Mouse (Mus musculus): ENCODE results near the gene Zfp599. TPM values are rescaled to one million over a fixed set of nuclear protein-coding genes. Genes with fewer than 3 reads are reported as not detected.
"Not testable (repeated sequence)": the region's sequence is repeated elsewhere in the genome, so short reads cannot be mapped to it uniquely, and the experiment has no call there.

Zfp599 gene
- 6.0 and 7.1 TPM in 2 replicates for total RNA-seq (2015)
- 8.0 and 9.0 TPM in 2 replicates for total RNA-seq (2017)

DNA sequence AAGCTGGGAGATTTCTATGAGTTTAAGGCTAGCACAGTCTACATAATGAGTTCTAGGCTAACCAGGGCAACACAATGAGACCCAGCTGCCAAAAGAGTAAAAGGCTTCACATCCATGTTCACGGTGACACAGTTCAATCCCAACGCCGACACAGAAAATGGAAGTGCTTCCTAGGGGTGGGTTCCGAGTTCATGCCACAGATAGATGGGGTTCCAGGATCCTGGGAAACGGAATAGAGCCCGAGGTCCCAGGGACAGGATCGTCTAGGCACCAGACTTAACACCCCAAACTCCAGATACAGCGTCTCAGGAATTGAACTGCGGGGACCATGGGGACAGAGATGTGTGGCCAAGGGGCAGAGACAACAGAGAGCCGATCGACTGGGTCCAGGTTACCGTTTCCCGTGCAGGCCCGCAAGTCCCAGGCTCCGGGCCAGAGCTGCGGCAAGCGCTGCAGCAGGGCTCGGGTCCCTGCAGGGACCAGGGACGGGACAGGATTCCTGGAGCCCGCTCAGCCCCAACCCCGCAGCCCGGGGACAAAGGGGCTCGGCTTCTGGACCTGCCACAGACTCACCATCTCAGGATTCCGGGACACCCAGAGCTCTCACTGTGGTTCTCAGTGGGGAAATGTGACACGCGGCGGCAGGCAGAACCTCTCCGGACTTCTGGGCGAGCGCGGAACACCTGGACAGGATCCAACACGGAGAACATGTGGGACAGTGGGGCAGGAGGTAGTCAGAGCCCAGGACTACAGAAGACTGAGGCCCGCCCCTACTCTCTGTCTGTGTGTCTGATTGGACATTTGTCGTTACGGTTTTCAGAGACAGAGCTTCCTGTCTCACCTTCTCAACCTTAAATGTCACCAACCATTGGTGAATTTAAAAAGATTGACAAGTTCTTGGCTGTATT lies at the start of gene Zfp599:
TSS of gene Zfp599 (minus strand) at position 712 of the 908 bp plus-strand sequence.
- peak; percentile 98 for ATAC-seq (replicated peaks; ENCODE audit: poor library complexity)

GRCm38 (mm10) chr9:22307920-22308262 lies 48.2 kb upstream of the Zfp599 start:
- not testable (repeated sequence) for ATAC-seq (replicated peaks; ENCODE audit: poor library complexity)

DNA sequence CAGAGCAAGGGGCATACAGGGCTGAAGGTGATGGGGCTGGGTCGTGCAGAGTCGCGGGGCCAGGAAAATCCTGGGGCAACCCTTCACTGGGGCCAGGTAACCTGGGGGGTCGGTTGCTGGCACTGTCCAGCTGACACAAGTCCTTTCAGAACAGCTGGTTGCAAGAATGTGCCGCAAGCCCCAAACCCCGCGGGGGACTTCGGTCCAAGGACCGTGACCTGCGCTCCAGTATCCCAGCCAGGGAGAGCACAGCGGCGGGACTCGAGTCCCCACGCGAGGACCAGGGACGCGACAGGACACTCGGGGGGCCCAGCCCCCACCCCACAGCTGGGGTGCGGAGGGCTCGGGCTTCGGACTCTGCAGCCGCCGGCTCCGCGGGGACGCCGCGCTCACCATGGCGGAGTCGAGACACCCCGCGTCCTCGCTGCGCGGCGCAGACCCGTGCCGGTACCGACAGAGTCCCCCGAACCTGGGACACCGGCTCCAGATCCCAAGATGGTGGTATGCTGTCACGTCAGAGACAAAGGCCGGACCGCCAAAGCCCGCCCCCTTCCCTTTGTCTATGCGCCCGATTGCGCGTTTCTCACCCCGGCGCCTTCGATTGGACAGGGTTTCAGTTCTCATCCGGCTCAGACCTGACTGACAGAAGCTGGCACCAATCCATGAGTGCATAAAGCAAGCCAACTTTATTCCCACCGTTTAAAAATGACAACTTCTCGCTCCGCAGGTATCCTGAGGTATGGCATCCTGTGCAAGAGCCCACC lies 47.6 kb upstream of the Zfp599 start, which contains the start of gene Zfp810:
TSS of gene Zfp810 (minus strand) at position 493 of the 764 bp plus-strand sequence.
- ATAC-seq (replicated peaks; ENCODE audit: poor library complexity), result peak; percentile 99

DNA sequence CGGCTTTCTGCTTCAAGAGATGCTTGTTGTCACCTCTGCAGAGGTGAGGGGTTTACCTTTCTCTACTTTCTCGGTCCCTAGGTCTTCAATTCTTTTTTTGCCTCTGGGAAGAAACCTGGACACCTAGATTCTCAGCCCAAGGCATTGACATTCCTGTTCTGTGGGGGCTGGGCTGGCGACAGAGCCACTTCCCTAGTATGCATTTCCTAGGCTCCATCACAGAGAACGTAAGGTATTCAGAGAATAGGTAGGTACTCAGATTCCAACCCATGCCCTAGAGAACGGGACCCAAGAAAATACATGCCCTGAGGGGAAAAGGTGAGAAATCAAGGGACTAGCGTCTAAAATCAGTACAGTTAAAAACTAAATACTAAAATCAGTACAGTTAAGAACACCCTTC lies 47.0 kb upstream of the Zfp599 start:
- no peak for ATAC-seq (replicated peaks; ENCODE audit: poor library complexity)

DNA sequence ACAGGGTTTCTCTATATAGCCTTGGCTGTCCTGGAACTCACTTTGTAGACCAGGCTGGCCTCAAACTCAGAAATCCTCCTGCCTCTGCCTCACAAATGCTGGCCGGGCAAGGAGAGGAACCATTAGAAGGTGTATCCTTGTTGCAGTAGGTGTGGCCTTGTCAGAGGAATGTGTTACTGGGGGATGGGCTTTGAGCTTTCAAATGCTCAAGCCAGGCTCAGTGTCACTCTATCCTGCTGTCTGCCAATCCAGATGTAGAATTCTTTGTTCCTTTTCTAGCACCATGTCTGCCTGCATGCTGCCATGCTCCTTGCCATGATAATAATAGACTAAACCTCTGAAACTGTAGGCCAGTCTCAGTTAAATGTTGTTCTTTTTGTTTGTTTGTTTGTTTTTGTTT lies 42.5 kb upstream of the Zfp599 start:
- no peak for ATAC-seq (replicated peaks; ENCODE audit: poor library complexity)

DNA sequence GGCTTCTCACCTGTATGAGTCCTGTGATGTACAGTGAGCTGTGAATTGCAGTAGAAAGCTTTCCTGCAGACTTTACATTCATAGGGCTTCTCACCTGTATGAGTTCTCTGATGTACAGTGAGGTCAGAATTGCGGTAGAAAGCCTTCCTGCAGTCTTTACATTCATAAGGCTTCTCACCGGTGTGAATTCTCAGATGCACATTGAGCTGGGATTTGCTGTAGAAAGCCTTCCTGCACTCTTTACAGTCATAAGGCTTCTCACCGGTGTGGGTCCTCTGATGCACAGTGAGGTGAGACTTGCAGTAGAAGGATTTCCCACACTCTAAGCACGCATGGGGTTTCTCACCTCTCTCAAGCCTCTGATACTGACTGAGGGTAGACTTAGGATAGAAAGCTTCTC lies 19.0 kb upstream of the Zfp599 start:
- no peak for ATAC-seq (replicated peaks; ENCODE audit: poor library complexity)

GRCm38 (mm10) chr9:22268886-22269285 lies 9.2 kb upstream of the Zfp599 start:
- ATAC-seq (replicated peaks; ENCODE audit: poor library complexity), result no peak

DNA sequence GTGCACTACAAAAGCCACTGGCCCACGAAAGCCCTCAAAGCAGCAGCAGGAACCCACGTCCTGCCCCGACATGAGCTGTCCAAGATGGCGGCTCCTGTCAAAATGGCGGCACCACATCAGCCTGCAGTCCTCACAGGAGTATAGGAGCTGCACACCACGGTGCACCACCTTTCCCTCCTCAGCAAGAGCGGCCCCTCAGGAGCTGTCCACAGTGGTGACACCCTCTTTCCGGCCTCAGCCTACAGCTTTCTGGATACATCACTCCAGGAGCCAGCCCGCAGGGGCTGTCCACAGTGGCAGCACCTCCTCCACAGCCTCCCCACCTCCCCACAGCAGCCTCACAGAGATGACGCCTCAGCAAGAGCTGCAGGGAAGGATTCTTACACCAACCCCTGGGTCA lies 2.9 kb upstream of the Zfp599 start:
- ATAC-seq (replicated peaks; ENCODE audit: poor library complexity), result no peak

- no peak for ATAC-seq (replicated peaks; ENCODE audit: poor library complexity)
These were observed 1.9 kb upstream of the Zfp599 start for GRCm38 (mm10) chr9:22261594-22261993.

- no peak for ATAC-seq (replicated peaks; ENCODE audit: poor library complexity)
These were observed 362 bp upstream of the Zfp599 start for GRCm38 (mm10) chr9:22260092-22260422.

GRCm38 (mm10) chr9:22258784-22259183 lies 911 bp downstream of the Zfp599 start:
- no peak for ATAC-seq (replicated peaks; ENCODE audit: poor library complexity)

DNA sequence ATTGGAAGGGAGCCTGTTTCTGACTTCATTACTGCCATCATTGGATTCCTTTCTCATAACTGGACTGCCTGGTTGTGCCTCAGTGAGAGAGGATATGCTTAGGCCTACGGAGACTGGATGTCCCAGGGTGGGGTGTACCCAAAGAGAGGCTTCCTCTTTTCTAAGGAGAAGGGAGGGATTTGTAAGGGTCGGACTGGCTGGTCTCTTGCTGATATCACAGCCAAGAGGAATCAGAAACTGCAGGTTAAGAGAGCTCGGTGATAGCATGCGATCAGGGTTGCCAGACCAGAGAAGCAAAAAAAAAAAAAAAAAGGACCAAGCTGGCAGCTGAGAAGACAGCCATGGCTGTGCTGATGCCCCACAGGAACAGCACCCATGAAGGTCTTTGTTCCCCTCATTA lies 3.1 kb downstream of the Zfp599 start:
- ATAC-seq (replicated peaks; ENCODE audit: poor library complexity), result 0 out of 2 replicates have a peak, but pooled peaks have one; percentile 25

GRCm38 (mm10) chr9:22244242-22244641 lies 15.5 kb downstream of the Zfp599 start:
- ATAC-seq (replicated peaks; ENCODE audit: poor library complexity), result no peak

DNA sequence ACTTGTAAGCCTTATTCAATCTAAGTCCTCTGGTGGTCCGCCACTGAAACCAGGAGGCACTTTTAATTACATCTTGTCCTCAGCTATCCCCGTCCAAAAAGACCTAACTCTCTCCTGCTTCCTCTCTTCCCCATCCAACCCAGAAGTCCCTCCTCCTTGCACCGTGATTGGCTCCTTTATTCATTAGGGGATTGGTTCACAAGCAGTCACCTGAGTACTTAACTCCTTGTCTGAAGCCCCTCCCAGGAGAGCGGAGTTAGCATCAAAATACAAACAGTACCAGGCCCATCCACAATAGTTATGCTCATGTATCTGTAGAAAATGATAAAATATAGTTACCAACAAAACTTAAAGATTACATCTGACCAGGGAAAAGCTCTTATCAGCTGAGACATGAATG lies 19.7 kb downstream of the Zfp599 start:
- ATAC-seq (replicated peaks; ENCODE audit: poor library complexity), result no peak

DNA sequence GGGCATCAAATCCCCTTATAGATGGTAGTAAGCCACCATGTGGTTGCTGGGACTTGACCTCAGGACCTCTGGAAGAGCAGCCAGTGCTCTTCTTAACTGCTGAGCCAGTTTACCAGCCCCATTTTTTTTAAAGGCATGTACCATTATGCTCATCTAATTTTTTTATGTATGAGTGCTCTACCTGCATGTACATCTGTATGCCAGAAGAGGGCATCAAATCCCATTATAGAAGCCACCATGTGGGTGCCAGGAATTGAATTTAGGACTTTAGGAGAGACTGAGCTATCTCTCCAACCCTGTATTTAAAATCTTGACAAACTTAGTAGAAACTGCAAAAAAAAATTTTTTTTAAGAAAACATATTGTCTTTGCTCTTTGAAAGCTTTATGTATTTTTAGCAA lies 29.1 kb downstream of the Zfp599 start:
- peak; percentile 52; the same call in 1 of the 2 replicates for ATAC-seq (replicated peaks; ENCODE audit: poor library complexity)

- no peak for ATAC-seq (replicated peaks; ENCODE audit: poor library complexity)
These were observed 29.6 kb downstream of the Zfp599 start for GRCm38 (mm10) chr9:22230061-22230460.

DNA sequence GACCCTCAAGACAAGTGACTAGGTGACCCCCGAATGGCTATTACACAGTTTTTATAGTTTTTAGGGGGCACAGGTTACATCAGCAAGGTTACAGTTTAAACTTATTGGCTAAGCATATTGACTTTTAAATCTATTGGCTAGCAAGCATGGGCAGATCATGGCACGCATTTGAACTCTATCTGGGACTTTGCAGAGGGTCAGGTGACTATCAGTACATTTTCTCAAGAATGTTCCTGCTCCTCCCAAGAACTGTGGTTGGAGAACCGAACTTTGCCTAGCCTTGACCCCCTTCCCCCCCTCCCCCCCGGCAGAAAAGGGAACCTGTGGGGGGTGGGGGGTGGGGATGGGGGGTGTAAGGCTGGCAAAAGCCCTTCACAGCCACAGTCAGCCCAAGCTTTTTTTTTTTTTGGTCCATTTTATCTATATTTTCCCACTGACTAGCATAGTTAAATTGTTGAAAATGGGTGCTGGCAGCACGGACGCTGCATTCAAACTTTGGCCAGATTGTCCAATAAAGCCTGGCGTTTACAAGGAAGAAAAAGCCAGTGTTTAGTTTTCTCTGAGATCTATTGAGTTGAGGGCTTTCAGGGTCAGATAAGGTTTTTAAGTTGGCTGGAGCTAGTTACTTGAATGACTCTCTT lies 30.2 kb downstream of the Zfp599 start:
- no peak for ATAC-seq (replicated peaks; ENCODE audit: poor library complexity)

DNA sequence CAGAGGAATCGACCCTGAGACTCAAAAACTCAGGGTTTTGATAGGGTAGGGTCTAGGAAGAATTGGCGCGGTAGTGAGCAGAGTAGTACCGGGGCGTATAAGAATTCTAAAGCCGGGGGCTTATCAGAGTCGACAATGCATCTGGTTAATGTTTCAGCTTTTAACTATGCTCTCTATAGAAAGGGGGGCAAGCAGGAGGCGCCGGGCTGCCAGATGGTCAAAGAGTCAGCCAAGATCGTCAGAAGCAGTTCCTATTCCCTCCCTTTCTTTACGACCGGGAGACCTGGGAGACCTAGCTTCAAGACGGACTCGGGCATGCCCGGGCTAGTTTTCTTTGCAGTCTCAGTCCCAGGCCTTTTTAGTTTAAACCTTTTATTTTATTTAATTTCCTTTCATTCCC lies 32.8 kb downstream of the Zfp599 start:
- no peak for ATAC-seq (replicated peaks; ENCODE audit: poor library complexity)

- ATAC-seq (replicated peaks; ENCODE audit: poor library complexity), result not testable (repeated sequence)
These were observed 33.4 kb downstream of the Zfp599 start for GRCm38 (mm10) chr9:22226389-22226673.

- peak; percentile 93 for ATAC-seq (replicated peaks; ENCODE audit: poor library complexity)
These were observed 33.9 kb downstream of the Zfp599 start, which contains the start of gene Zfp809 for GRCm38 (mm10) chr9:22225581-22226388. Gene Zfp809 (plus strand): TSS chr9:22225714.
